Mouse (Mus musculus) fat pad, adult 2 months (tissue): ENCODE results near the gene Rnf111.
"Not testable (repeated sequence)": the region's sequence is repeated elsewhere in the genome, so short reads cannot be mapped to it uniquely, and the experiment has no call there.

Experiments used
- DNase-seq: peaks from one replicate; pipeline ENCODE4 v3.0.0-alpha.2; 2011; ENCODE audit warnings: low read depth, low spot score; ENCODE audit errors: extremely low read depth

Gene Rnf111

GRCm38 (mm10) chr9:70502284-70503014 is 1.1 kb downstream of the Rnf111 start:
- DNase-seq, result no peak

DNA sequence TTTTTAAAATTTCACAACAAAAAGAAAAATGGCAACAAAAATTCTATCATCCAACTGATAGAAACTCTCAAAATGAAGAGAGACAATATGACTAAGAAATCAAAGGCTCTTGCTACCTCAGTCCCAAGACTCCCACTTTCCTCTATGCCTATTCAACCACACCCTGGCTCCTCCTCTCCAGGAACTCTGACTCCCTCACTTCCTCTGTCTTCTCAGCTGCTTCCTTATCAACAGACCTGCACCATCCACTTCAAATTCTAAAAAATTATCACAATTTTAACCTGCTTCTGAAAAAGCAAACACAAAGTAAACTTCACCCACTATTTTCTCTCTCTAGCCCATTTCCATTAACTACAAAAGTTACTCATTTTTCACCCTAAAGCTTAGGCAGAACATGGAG is 6.5 kb downstream of the Rnf111 start:
- no peak for DNase-seq

GRCm38 (mm10) chr9:70493038-70493437 is 10.5 kb downstream of the Rnf111 start:
- no peak for DNase-seq

GRCm38 (mm10) chr9:70491176-70491575 is 12.3 kb downstream of the Rnf111 start:
- DNase-seq, result no peak

- no peak for DNase-seq
Measured at GRCm38 (mm10) chr9:70487401-70487800, 16.1 kb downstream of the Rnf111 start.

DNA sequence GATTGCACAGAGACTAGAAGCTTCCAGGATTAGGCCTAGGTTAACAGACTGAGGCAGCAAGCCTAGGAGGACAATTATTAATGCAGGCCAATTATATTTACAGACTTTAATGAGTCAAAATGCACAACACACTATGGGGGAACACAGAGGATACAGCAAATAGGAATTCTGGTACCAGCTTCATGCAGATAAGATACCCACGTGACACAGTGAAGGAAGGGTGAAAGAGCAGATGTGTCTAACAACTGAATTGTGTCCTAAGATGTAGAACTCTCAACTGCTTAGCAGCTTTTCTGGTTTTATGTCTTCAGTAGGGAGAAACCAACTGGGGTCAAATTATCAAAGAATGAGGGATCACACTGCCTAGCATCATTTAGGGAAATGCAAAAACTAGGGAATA is 17.7 kb downstream of the Rnf111 start:
- DNase-seq, result no peak

GRCm38 (mm10) chr9:70483495-70483894 is 20.0 kb downstream of the Rnf111 start:
- DNase-seq, result no peak

DNA sequence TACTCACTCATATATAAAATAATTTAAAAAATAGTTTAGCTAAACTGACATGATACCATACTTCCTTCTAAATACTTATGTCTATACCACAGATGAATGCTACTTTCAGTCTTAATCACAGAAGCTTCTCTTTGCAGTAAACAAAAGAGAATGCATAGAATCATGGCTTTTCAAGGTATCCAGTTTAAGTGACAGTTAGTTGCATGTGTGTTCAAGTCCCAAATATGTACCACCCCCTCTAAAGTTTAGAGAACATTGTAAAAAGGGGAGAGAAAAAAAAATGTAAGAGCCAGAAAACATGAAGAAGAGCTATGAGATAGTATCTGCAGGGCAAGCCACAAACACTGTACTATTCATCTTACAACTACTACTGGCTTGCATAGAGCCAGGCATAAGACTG is 21.7 kb downstream of the Rnf111 start:
- no peak for DNase-seq

GRCm38 (mm10) chr9:70477229-70477628 is 26.3 kb downstream of the Rnf111 start:
- DNase-seq, result no peak

DNA sequence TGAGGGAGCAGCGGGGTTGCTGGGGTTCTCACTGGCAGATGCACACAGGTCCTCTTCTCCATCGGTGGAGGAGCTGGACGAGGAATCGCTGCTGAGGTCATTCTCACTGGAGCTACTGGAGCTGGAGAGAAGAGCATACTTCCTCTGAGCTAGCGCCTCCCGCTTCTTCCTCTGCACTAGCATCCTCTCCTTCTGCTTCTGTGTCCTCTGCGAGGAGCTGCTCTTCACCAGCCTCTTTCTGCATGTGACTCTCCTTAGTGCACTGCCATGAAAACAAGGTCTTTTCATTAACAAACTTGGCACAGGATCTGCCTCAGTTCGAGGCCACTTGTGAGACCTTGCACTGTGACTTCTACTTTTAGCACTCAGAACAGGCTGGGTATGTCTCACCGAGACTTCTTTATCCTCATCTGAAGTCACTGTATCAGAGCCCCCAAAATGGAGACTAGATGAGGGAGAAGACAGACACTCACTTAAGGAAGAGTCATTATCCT is 27.7 kb downstream of the Rnf111 start:
- no peak for DNase-seq

- no peak for DNase-seq
Measured at GRCm38 (mm10) chr9:70473400-70473799, 30.1 kb downstream of the Rnf111 start.

GRCm38 (mm10) chr9:70463091-70463490 is 40.4 kb downstream of the Rnf111 start:
- DNase-seq, result not testable (repeated sequence)

GRCm38 (mm10) chr9:70452371-70452770 is 51.2 kb downstream of the Rnf111 start:
- no peak for DNase-seq

- no peak for DNase-seq
Measured at GRCm38 (mm10) chr9:70449072-70449471, 54.5 kb downstream of the Rnf111 start.

- DNase-seq, result no peak
Measured at GRCm38 (mm10) chr9:70439959-70440358, 63.6 kb downstream of the Rnf111 start.

DNA sequence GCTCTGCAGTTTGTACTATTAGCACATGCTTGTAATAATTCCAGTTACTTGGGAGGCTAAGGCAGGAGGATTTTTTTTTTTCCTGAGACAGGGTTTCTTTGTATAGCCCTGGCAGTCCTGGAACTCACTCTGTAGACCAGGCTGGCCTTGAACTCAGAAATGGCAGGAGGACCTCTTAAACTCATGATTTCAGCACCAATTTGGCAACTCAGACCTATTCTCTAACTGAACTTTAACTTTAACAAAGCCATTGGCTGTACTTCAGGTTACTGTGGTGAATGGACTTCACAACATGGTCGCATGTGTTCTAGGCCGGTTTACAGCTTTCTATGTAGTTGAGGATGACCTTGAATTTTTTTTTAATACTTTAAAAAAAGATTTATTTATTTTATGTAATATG is 80.9 kb downstream of the Rnf111 start:
- no peak for DNase-seq

- DNase-seq, result peak; percentile 16
Measured at GRCm38 (mm10) chr9:70421257-70422056, 82.1 kb downstream of the Rnf111 start, which contains the start of gene Ccnb2. Gene Ccnb2, minus strand, starts transcription at chr9:70421547.

- no peak for DNase-seq
Measured at GRCm38 (mm10) chr9:70416412-70416811, 87.1 kb downstream of the Rnf111 start.

DNA sequence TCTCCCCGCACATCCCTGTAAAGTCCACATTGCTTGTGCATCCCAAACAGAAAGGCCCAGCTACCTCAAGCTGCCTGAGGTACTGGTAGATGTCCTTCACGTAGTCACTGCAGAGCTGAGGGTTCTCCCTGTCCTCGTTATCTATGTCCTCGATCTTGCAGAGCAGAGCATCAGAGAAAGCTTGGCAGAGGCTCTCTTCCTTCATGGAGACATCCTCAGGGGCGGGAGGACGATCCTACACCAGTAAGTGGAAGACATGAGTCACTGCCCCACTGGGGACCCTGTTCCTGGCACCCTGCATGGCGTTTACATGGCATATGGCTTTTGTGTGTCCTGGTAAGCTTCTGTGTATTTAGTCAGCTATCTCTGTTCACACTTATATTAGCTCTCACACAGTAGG is 90.5 kb downstream of the Rnf111 start:
- DNase-seq, result no peak

DNA sequence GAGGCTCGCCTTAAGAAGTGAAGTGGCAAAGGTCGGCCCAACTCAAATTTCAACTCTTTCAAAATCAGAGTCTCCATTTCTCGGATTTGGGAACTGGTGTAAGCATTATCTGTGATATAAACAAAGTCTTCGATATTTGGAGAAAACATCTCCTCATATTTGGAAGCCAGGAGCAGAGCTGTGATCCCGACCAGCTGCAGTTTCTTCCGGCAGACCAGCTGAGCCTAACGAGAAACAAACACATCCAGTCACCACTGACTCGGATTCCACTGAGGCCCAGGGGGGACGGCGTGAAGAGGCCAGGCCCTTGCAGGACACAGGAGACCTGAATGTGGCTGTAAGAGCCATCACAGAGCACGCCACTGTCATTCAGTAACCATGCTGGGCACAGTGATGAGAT is 92.9 kb downstream of the Rnf111 start:
- no peak for DNase-seq

- no peak for DNase-seq
Measured at GRCm38 (mm10) chr9:70409743-70410142, 93.8 kb downstream of the Rnf111 start.

GRCm38 (mm10) chr9:70408791-70409190 is 94.7 kb downstream of the Rnf111 start:
- no peak for DNase-seq
